Mouse (Mus musculus) neutrophil, adult 5-6 weeks (primary cell): Measurements from ENCODE around the gene Golt1b. TPM values are rescaled to one million over a fixed set of nuclear protein-coding genes. Genes with fewer than 3 reads are reported as not detected.

Experiments
- total RNA-seq: library from RNA; stranded (forward); fragments of 200-1000 nt; gene quantifications from 2 replicates; pipeline ENCODE4 v1.2.3, GENCODE M21; 2017

The Golt1b gene
- total RNA-seq, 1 experiment from 2014 or later, result 14.9 TPM

Other genes starting within 250 kb of the Golt1b start
- 1.2 and 1.7 TPM in 2 replicates for gene Slco1a6, start 178.7 kb upstream of the Golt1b start, total RNA-seq
- not detected in 2 replicates for gene Iapp, start 88.8 kb upstream of the Golt1b start, total RNA-seq
- not detected in 2 replicates for gene Slco1a5, start 64.2 kb upstream of the Golt1b start, total RNA-seq
- gene Pyroxd1, start 41.6 kb upstream of the Golt1b start, total RNA-seq, result 30.3 and 32.1 TPM in 2 replicates
- gene Recql, start 134 bp upstream of the Golt1b start, total RNA-seq, result 38.8 and 48.3 TPM in 2 replicates
- gene Spx, start 26.2 kb downstream of the Golt1b start, total RNA-seq, result 3.1 TPM in 1 of 2 replicates, not detected in the other
- gene Gys2, start 85.9 kb downstream of the Golt1b start, total RNA-seq, result not detected in 2 replicates
- gene Ldhb, start 120.7 kb downstream of the Golt1b start, total RNA-seq, result 1.6 and 3.8 TPM in 2 replicates
- gene Kcnj8, start 184.4 kb downstream of the Golt1b start, total RNA-seq, result 0.49 and 0.70 TPM in 2 replicates